Mouse (Mus musculus) forebrain, embryonic 13.5 days (tissue): ENCODE measurements around the gene Fbxo34. TPM values are rescaled to one million over a fixed set of nuclear protein-coding genes. Genes with fewer than 3 reads are reported as not detected.

Experiments
- ATAC-seq: fragments of 200-750 bp; cut with Nextera tagmentation; 2 replicates; pipeline ENCODE4 v1.8.0; 2017
- H3K27ac ChIP-seq: fragments of 300-500 bp; sonication (generic); 2 replicates; pipeline ENCODE4 v1.5.1; 2015; ENCODE audit warnings: inconsistent platforms, mild to moderate bottlenecking, moderate library complexity
- H3K27me3 ChIP-seq: fragments of 300-500 bp; sonication (generic); 2 replicates; pipeline ENCODE4 v1.6.1; 2015; ENCODE audit warnings: mild to moderate bottlenecking, inconsistent platforms
- H3K36me3 ChIP-seq: fragments of 300-500 bp; sonication (generic); 2 replicates; pipeline ENCODE4 v1.6.1; 2015; ENCODE audit warnings: mild to moderate bottlenecking, inconsistent platforms; ENCODE audit not compliant: poor library complexity, severe bottlenecking
- H3K4me1 ChIP-seq: fragments of 300-500 bp; sonication (generic); 2 replicates; pipeline ENCODE4 v1.6.1; 2015; ENCODE audit warnings: inconsistent platforms
- H3K4me2 ChIP-seq: fragments of 300-500 bp; sonication (generic); 2 replicates; pipeline ENCODE4 v1.6.1; 2015; ENCODE audit warnings: inconsistent platforms, mild to moderate bottlenecking, moderate library complexity
- H3K4me3 ChIP-seq: fragments of 300-500 bp; sonication (generic); 2 replicates; pipeline ENCODE4 v1.5.1; 2015; ENCODE audit warnings: mild to moderate bottlenecking, inconsistent platforms
- H3K9ac ChIP-seq: fragments of 300-500 bp; sonication (generic); 2 replicates; pipeline ENCODE4 v1.6.1; 2015; ENCODE audit warnings: mild to moderate bottlenecking, inconsistent platforms
- H3K9me3 ChIP-seq: fragments of 300-500 bp; sonication (generic); replicated peaks from 2 replicates; pipeline ENCODE4 v1.6.1; 2016; ENCODE audit warnings: inconsistent platforms
- WGBS: fragments of 180-500 bp; shearing (Covaris S2); methylation state at CpG from one replicate; pipeline ENCODE4 v1.1.7; 2015; 5-methylcytosine and 5-hydroxymethylcytosine counted together
- polyA plus RNA-seq: library from polyadenylated mRNA; unstranded; fragments of >200 nt; fragmentation: Nextera tagmentation; extraction: Ambion mirVana; gene quantifications from 2 replicates; pipeline ENCODE4 v1.2.1, GENCODE M21; 2015

The Fbxo34 gene
- polyA plus RNA-seq, 1 experiment from 2014 or later = 20.4 TPM

DNA sequence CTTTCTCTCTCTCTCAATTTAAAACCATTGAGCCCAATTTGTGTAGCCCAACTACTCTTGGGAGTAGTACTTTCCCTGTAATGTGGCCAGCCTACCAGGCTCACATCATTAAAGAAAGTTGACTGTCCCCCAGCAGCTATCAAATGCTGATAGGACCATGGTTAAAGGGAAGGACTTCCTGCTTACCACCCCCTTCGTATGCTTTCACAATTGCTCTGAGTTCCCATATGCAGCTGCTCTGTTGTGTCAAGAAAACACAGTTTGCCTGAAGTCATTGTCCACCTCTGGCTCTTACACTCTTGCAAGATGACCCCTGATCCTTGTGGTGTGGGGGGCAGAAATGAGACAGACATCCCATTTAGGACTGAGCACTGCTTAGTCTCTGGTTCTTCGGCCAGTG, 5.3 kb upstream of the Fbxo34 start:
- no peaks in the 10 kb centered on the region for H3K4me1 ChIP-seq
- no peak overlapping the region for H3K9ac ChIP-seq
- no peaks in the 10 kb centered on the region for H3K27me3 ChIP-seq
- H3K27ac ChIP-seq = no peak overlapping the region
- no peak overlapping the region for H3K4me2 ChIP-seq
- no peaks in the 10 kb centered on the region for H3K36me3 ChIP-seq
- peaks cover 5% of the 10 kb centered on the region for H3K9me3 ChIP-seq
- ATAC-seq = no peak
- 73% methylated on average over 2 of the region's 2 CpGs for WGBS
- no peak overlapping the region for H3K4me3 ChIP-seq

DNA sequence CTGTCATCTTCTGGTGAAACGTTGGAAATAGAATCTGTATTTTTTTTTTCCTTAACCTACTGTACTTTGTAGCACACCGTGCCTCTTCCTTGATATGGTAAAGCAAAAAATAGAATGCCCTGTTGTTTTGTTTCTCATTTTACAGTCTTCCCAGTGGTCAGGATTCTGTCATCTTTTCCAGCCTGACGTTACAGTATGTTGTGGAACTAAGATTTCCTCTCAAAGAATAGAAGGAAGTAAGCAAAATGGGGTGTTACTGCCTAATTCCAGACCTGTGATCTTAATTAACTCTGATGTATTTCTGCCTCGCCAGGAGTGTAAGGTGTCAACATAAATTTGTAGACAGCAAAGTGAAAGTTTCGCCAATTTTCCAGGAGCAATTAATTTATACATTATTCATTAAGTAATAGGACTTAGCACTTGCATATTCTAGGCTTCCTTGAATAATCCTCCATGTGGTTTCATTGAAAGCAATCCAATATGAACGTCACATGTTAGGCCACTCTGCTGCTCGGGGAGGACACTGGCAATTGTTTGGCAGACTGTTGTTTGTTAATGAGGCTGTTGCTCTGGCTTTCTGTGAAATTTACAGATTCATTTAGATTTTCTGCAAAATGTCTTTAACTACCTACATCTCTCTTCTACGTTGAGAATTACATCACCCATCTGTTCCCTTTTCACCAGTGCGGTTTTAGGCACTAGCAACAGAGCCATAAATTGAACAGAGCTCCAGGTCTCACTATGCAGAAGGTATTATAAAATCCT, 4.7 kb upstream of the Fbxo34 start:
- peak; percentile 55; the same call in 1 of the 2 replicates for ATAC-seq
- 58% methylated on average over 9 of the region's 9 CpGs for WGBS
- Histone ChIP-seq H3K27ac (no peak overlapping the region), H3K4me1 (no peaks in the 10 kb centered on the region), H3K36me3 (no peaks in the 10 kb centered on the region), H3K4me3 (no peak overlapping the region), H3K27me3 (no peaks in the 10 kb centered on the region), H3K4me2 (no peak overlapping the region), H3K9ac (no peak overlapping the region), H3K9me3 (no peaks in the 10 kb centered on the region)

DNA sequence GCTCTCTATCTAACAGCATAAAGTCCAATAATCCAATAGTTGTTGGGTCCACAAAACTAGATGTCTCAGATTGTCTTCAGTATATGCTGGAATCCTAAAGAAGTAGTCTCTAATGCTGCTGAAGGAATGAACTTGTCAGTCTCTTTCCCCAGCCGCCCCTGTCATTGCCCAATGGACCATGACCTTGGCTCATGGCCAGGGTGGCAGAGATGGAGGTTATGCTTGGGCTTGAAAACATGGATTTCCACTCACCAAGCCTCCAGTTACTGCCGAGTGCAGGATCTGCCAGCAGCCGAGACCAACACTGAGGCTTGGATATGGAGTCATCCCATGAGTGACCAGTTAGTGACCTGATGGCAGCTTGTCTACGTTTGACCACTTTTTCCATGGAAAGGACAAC, 9.3 kb downstream of the Fbxo34 start:
- Histone ChIP-seq H3K9ac (no peak overlapping the region), H3K4me1 (no peaks in the 10 kb centered on the region), H3K4me2 (no peak overlapping the region), H3K9me3 (no peaks in the 10 kb centered on the region), H3K27ac (no peak overlapping the region), H3K36me3 (no peaks in the 10 kb centered on the region), H3K4me3 (no peak overlapping the region), H3K27me3 (no peaks in the 10 kb centered on the region)
- no peak for ATAC-seq
- WGBS = 86% methylated on average over 4 of the region's 4 CpGs

DNA sequence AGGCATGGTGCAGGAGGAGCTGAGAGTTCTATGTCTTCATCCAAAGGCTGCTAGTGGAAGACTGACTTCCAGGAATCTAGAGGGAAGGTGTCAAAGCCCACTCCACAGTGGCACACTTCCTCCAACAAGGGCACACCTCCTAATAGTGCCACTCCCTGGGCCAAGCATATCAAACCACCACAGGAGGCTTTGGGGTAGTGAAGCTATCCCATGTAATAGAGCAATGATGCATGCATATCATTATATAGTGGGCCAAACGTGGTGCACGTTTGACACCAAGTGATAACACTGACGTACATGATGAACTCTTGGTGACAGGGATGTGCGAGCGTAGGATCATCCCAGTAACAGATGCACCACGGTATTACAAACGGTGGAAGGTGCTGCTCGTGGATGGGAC, 11.8 kb downstream of the Fbxo34 start:
- no peak overlapping the region for H3K4me2 ChIP-seq
- no peaks in the 10 kb centered on the region for H3K9me3 ChIP-seq
- H3K4me1 ChIP-seq = no peaks in the 10 kb centered on the region
- no peak overlapping the region for H3K4me3 ChIP-seq
- no peaks in the 10 kb centered on the region for H3K27me3 ChIP-seq
- no peaks in the 10 kb centered on the region for H3K36me3 ChIP-seq
- H3K9ac ChIP-seq = no peak overlapping the region
- H3K27ac ChIP-seq = no peak overlapping the region
- no peak for ATAC-seq
- WGBS = 89% methylated on average over 8 of the region's 8 CpGs

DNA sequence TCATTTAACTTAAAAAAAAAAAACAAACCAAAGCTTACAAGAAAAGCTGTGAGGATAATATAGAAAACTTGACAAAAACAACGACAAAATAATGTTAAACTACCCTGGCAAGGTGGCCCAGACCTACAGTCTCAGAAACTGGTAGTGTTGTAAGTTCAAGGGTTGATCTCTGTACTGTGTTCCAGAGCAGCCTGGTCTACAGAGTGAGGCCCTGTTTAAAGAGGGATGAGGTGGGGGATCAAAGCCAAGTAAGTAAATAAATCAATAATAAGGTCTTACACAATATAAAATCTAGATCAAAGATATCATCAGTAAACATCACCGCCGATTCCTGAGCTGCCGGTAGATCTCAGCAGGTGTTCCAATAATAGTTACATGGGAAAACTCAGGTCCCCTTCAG, 12.2 kb downstream of the Fbxo34 start:
- Histone ChIP-seq H3K36me3 (no peaks in the 10 kb centered on the region), H3K9me3 (no peaks in the 10 kb centered on the region), H3K4me3 (no peak overlapping the region), H3K27me3 (no peaks in the 10 kb centered on the region), H3K9ac (no peak overlapping the region), H3K27ac (no peak overlapping the region), H3K4me1 (no peaks in the 10 kb centered on the region), H3K4me2 (no peak overlapping the region)
- ATAC-seq = no peak
- 83% methylated on average over 4 of the region's 4 CpGs for WGBS

DNA sequence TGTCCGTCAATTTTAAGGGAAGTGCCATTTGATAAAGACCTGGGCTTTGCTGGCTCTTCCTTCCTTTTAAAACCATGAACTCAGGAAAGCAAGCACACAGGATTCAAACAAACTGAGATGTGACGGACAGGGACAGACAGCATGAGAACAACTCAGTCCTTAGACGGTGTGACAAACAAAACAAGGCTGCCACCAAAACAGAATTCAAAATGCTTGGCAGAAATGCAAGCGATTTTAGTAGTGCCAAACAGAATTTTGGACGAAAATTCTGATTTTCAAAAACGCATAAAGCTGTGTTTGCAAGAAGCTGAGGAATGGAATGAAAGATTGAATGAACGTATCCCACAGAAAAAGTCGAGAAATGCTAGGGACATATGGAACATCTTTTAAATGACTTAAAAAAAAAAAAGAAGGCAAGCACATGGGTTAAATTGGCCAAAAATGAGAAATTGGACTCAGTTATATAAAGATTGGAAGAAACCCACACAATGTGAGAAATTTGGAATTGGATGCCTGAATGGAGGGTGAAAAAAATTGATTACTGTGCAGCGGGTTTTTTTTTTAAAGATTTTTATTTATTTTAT, 12.7 kb downstream of the Fbxo34 start:
- H3K9ac ChIP-seq = no peak overlapping the region
- no peak overlapping the region for H3K4me2 ChIP-seq
- no peak overlapping the region for H3K27ac ChIP-seq
- no peaks in the 10 kb centered on the region for H3K36me3 ChIP-seq
- ATAC-seq = no peak
- no peaks in the 10 kb centered on the region for H3K27me3 ChIP-seq
- 82% methylated on average over 9 of the region's 9 CpGs for WGBS
- H3K4me1 ChIP-seq = no peaks in the 10 kb centered on the region
- H3K4me3 ChIP-seq = no peak overlapping the region
- H3K9me3 ChIP-seq = no peaks in the 10 kb centered on the region

DNA sequence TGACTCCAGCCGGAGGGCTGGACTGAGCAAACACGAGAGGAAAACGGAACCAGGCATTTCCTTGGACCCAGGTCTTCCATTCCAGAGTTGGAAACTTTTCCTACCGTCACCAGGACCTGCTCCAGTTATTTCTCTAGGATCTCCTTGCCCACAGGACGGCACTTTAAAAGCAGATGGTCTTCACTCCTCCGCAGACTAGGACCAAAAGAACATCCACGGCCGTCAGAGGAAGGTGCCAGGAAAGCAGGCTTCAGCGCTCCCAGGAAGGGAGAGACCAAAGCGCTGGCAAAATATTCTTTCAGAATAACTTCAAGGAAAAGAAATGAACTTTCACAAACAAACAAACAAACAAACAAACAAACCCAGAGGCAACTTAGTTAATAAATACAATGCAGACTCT, 14.2 kb downstream of the Fbxo34 start:
- ATAC-seq = no peak
- 90% methylated on average over 10 of the region's 10 CpGs for WGBS
- no peak overlapping the region for H3K4me2 ChIP-seq

DNA sequence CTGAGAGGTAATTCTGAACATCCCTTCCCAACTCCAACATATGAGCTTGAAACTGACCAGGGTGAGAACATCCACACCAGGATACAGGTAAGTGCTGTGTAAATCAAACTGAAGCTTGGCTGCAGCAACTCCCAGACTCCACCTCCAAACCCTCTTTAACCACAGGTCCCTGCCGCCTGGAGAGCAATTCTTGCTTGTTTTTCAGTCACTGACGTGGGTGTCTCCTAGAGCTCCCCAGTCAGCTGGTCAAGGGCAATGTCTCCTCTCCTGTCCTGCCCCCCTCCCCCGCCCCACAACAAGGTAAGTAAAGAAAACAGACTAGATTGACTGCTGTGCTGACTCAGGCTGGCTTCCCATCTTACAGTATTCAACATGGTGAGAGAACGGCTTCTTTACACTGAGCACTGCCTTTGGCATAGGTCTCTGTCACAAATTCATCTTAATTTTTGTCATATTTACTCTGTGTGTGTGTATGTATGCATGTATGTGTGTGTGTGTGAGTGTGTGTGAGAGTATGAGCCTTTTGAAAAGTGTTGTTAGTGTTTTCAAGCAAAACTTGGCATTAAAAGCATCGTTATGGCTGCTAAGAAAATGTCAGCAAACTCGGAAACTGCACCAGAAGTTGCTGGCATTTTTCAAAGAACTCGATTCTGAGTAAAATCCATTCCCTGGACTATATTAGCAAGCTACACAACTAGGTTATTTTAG, 15.4 kb downstream of the Fbxo34 start:
- H3K36me3 ChIP-seq = no peaks in the 10 kb centered on the region
- no peak overlapping the region for H3K4me3 ChIP-seq
- H3K4me1 ChIP-seq = no peaks in the 10 kb centered on the region
- no peak overlapping the region for H3K27ac ChIP-seq
- no peak overlapping the region for H3K4me2 ChIP-seq
- H3K9ac ChIP-seq = no peak overlapping the region
- no peaks in the 10 kb centered on the region for H3K27me3 ChIP-seq
- 56% methylated on average over 7 of the region's 7 CpGs for WGBS
- no peaks in the 10 kb centered on the region for H3K9me3 ChIP-seq
- no peak for ATAC-seq

More for the DNA sequence above, 14.2 kb downstream of the Fbxo34 start:
- Histone ChIP-seq H3K9ac (no peak overlapping the region), H3K4me3 (no peak overlapping the region), H3K27ac (no peak overlapping the region), H3K4me1 (no peaks in the 10 kb centered on the region), H3K36me3 (no peaks in the 10 kb centered on the region), H3K9me3 (no peaks in the 10 kb centered on the region), H3K27me3 (no peaks in the 10 kb centered on the region)

DNA sequence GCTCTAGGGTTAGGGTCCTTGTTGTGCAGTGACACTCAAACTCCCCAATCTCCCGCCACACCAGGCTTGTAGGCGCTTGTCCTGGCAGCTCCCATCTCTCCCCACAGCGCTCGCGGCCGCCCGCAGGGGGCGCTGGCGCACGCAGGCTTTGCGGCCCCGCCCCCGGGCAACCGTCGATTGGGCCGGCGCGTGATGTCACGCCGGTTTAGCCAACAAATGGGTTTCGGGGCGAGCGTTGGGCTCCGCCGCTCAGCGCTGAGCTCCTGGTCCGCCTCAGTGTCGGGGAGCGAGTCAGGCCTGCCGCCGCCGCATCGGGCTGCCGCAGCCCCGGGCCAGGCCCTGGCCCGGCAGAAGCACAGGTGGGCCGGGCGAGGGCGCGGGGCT, 22.1 kb downstream of the Fbxo34 start:
- ATAC-seq = peak; percentile 97
- Histone ChIP-seq H3K4me2 (peak overlapping the region; percentile 83), H3K4me3 (peak overlapping the region; percentile 93), H3K27me3 (no peaks in the 10 kb centered on the region), H3K27ac (peak overlapping the region; percentile 76), H3K9me3 (no peaks in the 10 kb centered on the region), H3K4me1 (peaks cover 18% of the 10 kb centered on the region; the same call in 1 of the 2 replicates), H3K36me3 (no peaks in the 10 kb centered on the region), H3K9ac (peak overlapping the region; percentile 92)
- WGBS = under 1% methylated on average over 31 of the region's 40 CpGs

DNA sequence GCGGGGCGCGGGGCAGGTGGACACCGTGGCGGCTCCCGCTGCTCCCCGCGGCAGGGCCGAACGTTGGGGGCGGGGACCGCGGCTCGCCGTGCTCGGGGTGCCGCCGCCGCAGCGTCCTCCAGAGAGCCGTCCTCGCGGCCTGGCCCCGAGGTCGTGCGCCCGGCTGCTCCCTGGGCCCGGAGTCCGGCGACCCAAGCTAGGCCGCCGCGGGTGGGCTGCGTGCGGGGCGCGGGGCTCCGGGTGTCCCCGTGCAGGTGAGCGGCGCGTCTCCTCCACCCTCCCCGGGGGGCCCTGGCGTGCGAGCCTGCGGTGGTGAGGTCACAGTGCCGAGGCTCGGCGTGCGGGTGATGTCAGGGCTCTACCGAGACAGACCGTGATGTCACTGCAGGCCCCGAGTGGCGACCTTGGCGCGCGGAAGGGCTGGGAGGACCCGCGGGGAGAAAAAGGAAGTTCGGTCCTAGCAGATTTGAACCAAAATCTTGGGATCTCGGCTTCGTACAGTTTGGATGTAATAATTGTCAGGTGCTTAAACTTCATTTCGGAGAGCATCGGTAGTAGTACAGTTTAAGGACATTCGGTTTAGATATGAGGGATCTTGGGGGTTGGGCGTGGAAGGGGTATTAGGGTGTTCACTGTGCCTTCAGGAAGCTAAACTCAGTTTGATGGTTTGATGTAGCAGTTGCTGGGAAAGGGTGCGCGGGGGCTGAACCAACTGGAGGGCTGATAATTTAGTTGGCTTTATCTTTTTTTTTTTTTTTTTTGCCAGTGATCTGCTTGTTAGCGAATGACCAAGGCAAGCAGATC, 22.7 kb downstream of the Fbxo34 start:
- no peaks in the 10 kb centered on the region for H3K9me3 ChIP-seq
- WGBS = 2% methylated on average over 42 of the region's 69 CpGs
- ATAC-seq = peak; percentile 73

DNA sequence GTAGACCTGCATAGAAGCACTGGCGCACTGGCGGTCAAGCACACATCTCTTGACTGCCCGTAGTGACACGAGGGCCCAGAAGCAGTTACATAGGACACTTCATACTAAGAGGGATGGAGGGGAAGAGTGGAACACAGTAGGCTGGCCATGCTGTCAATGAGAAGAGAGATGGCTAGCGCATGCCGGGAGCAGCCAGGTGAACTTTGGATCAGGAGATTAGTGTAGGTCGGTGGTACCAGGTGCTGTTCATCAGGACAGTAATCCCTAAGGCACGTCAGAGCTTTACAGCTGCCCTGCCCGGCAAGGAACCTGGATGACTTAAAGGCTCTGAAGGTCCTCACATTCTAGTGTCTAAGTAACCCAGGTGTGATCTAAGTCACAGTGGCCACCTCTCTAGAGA, 23.7 kb downstream of the Fbxo34 start:
- no peaks in the 10 kb centered on the region for H3K36me3 ChIP-seq
- H3K27me3 ChIP-seq = no peaks in the 10 kb centered on the region
- no peak for ATAC-seq
- peak overlapping the region; percentile 83 for H3K4me2 ChIP-seq
- no peak overlapping the region for H3K27ac ChIP-seq
- WGBS = 89% methylated on average over 9 of the region's 9 CpGs
- no peaks in the 10 kb centered on the region for H3K9me3 ChIP-seq
- no peak overlapping the region for H3K9ac ChIP-seq
- H3K4me1 ChIP-seq = peaks cover 18% of the 10 kb centered on the region; the same call in 1 of the 2 replicates
- H3K4me3 ChIP-seq = no peak overlapping the region

More for the DNA sequence above, 22.7 kb downstream of the Fbxo34 start:
- peak overlapping the region; percentile 76 for H3K27ac ChIP-seq
- peak overlapping the region; percentile 83 for H3K4me2 ChIP-seq
- peak overlapping the region; percentile 92 for H3K9ac ChIP-seq
- no peaks in the 10 kb centered on the region for H3K36me3 ChIP-seq
- H3K27me3 ChIP-seq = no peaks in the 10 kb centered on the region
- H3K4me1 ChIP-seq = peaks cover 18% of the 10 kb centered on the region; the same call in 1 of the 2 replicates
- peak overlapping the region; percentile 93 for H3K4me3 ChIP-seq
